8 mouse cellular contexts compared by ENCODE assay signal in genomic region chr11:94133344-94133955, GRCm38 (mm10).
DNase-seq lines count a peak whose midpoint lies in the region; ATAC-seq lines count a peak whose summit lies in the region.

No protein-coding gene starts in this region.

- H3K4me3 ChIP-seq in intestine, embryonic 15.5 days (replicated peaks): no peak overlapping the region

- H3K9ac ChIP-seq in intestine, embryonic 15.5 days: no peak overlapping the region

- peak; percentile 93 to 98 for DNase-seq in adrenal gland, adult (ENCODE audit: inconsistent age in 2 of 2, low spot score in 1 of 2)
- DNase-seq in embryo, embryonic 10 days (ENCODE audit: low spot score): peak; percentile 88
- peak; percentile 78 to 86 for DNase-seq in gastrocnemius, postnatal 4 days (ENCODE audit: low spot score in 2 of 2)
- peak; percentile 76 to 81 for DNase-seq in left cerebral cortex, postnatal 25 days (ENCODE audit: low spot score in 2 of 2)
- DNase-seq in right cerebral cortex, postnatal 14 days: peak; percentile 85
- DNase-seq in urinary bladder, postnatal 25 days (ENCODE audit: low spot score): peak; percentile 92

- H3K4me2 ChIP-seq in intestine, embryonic 15.5 days (replicated peaks): peak overlapping the region; percentile 30; the same call in 1 of the 2 replicates

- H3K9me3 ChIP-seq in intestine, embryonic 15.5 days: no peaks in the 10 kb centered on the region

- intact Hi-C loops in left cerebral cortex, postnatal 25 days (cut with DNase I): loop anchor here (1.0 to 10.0 kb wide), 3 partner anchors 77 to 351 kb away; partner anchors contain the start of gene Spata20

- WGBS in intestine, embryonic 15.5 days: 20% methylated on average over 11 of the region's 11 CpGs

- peak; percentile 78 for ATAC-seq in intestine, embryonic 15.5 days
- ATAC-seq in megakaryocyte-erythroid progenitor cell, adult 5-6 weeks (replicated peaks; ENCODE audit: low FRiP score, low TSS enrichment, poor library complexity, severe bottlenecking): peak; percentile 76

- peak overlapping the region; percentile 59; the same call in 1 of the 2 replicates for H3K27ac ChIP-seq in intestine, embryonic 15.5 days

- H3K36me3 ChIP-seq in intestine, embryonic 15.5 days: no peaks in the 10 kb centered on the region

- no peaks in the 10 kb centered on the region for H3K27me3 ChIP-seq in intestine, embryonic 15.5 days (replicated peaks)

- H3K4me1 ChIP-seq in intestine, embryonic 15.5 days (replicated peaks): peaks cover 32% of the 10 kb centered on the region
